Mouse (Mus musculus) cortical plate, adult 2 months (tissue): ENCODE data around the gene Rgs6. TPM values are rescaled to one million over a fixed set of nuclear protein-coding genes. Genes with fewer than 3 reads are reported as not detected.

Experiments used
- H3K27ac ChIP-seq: fragments of 200-500 bp; 2 replicates; pipeline ENCODE4 v1.5.1; 2012; ENCODE audit warnings: low read length, control low read depth, inconsistent platforms; ENCODE audit not compliant: insufficient read depth
- H3K4me1 ChIP-seq: fragments of 200-500 bp; 2 replicates; pipeline ENCODE4 v1.6.1; 2011; ENCODE audit warnings: low read length; ENCODE audit not compliant: control insufficient read depth, insufficient read depth
- H3K4me3 ChIP-seq: fragments of 200-500 bp; 2 replicates; pipeline ENCODE4 v1.5.1; 2011; ENCODE audit warnings: mild to moderate bottlenecking, low read length, control low read depth; ENCODE audit not compliant: insufficient read depth
- CTCF ChIP-seq: fragments of 200-500 bp; IDR thresholded peaks from 2 replicates; pipeline ENCODE4 v1.5.1; 2011; ENCODE audit warnings: mild to moderate bottlenecking, control low read depth, low read length; ENCODE audit not compliant: insufficient read depth; ENCODE audit errors: extremely low read depth
- POLR2A ChIP-seq: fragments of 200-500 bp; IDR thresholded peaks from 2 replicates; pipeline ENCODE4 v1.6.1; 2011; ENCODE audit warnings: mild to moderate bottlenecking, low read length, control low read depth; ENCODE audit not compliant: insufficient read depth; ENCODE audit errors: extremely low read depth
- polyA plus RNA-seq: library from polyadenylated mRNA; depleted of rRNA; stranded (reverse); fragments of >200 nt; gene quantifications from 2 replicates; pipeline ENCODE4 v1.2.3, GENCODE M21; 2012

Gene Rgs6
- polyA plus RNA-seq, 1 experiment: 40.0 TPM

- TF ChIP-seq POLR2A (no peak), CTCF (no peak)
- no peak overlapping the region for H3K4me3 ChIP-seq
- peaks cover 12% of the 10 kb centered on the region for H3K4me1 ChIP-seq
- no peak overlapping the region for H3K27ac ChIP-seq
Observed at GRCm38 (mm10) chr12:83000957-83001356, 412.9 kb downstream of the Rgs6 start.

- Histone ChIP-seq H3K4me3 (0 out of 2 replicates have a peak overlapping the region, but pooled peaks have one; percentile 1), H3K4me1 (peaks cover 7% of the 10 kb centered on the region), H3K27ac (no peak overlapping the region)
- TF ChIP-seq CTCF (no peak), POLR2A (peak; percentile 54; the same call in 1 of the 2 replicates)
Observed at GRCm38 (mm10) chr12:83004014-83004682, 416.1 kb downstream of the Rgs6 start.

GRCm38 (mm10) chr12:83011056-83011565 is 423.0 kb downstream of the Rgs6 start:
- no peak overlapping the region for H3K4me3 ChIP-seq
- H3K27ac ChIP-seq: no peak overlapping the region
- TF ChIP-seq POLR2A: no peak
- TF ChIP-seq CTCF: no peak
- peaks cover 2% of the 10 kb centered on the region for H3K4me1 ChIP-seq

- TF ChIP-seq CTCF (no peak), POLR2A (no peak)
- Histone ChIP-seq H3K27ac (no peak overlapping the region), H3K4me1 (peaks cover 2% of the 10 kb centered on the region), H3K4me3 (no peak overlapping the region)
Observed at GRCm38 (mm10) chr12:83013918-83014691, 426.0 kb downstream of the Rgs6 start.

GRCm38 (mm10) chr12:83014848-83015247 is 426.8 kb downstream of the Rgs6 start:
- H3K4me1 ChIP-seq: peaks cover 2% of the 10 kb centered on the region
- TF ChIP-seq POLR2A (no peak), CTCF (peak; percentile 55)

GRCm38 (mm10) chr12:83015366-83015765 is 427.3 kb downstream of the Rgs6 start:
- peaks cover 2% of the 10 kb centered on the region for H3K4me1 ChIP-seq
- TF ChIP-seq CTCF: no peak
- no peak for TF ChIP-seq POLR2A
- no peak overlapping the region for H3K27ac ChIP-seq
- no peak overlapping the region for H3K4me3 ChIP-seq

More at GRCm38 (mm10) chr12:83014848-83015247, 426.8 kb downstream of the Rgs6 start:
- Histone ChIP-seq H3K27ac (no peak overlapping the region), H3K4me3 (no peak overlapping the region)

GRCm38 (mm10) chr12:83016486-83016885 is 428.4 kb downstream of the Rgs6 start:
- peaks cover 2% of the 10 kb centered on the region for H3K4me1 ChIP-seq
- no peak overlapping the region for H3K27ac ChIP-seq
- TF ChIP-seq POLR2A (no peak), CTCF (no peak)
- H3K4me3 ChIP-seq: no peak overlapping the region

GRCm38 (mm10) chr12:83018005-83018404 is 429.9 kb downstream of the Rgs6 start:
- Histone ChIP-seq H3K4me1 (no peaks in the 10 kb centered on the region; the same call in 1 of the 2 replicates), H3K4me3 (no peak overlapping the region), H3K27ac (no peak overlapping the region)
- TF ChIP-seq CTCF (peak; percentile 85), POLR2A (no peak)

GRCm38 (mm10) chr12:83026985-83027384 is 438.9 kb downstream of the Rgs6 start:
- H3K4me3 ChIP-seq: no peak overlapping the region
- no peak overlapping the region for H3K27ac ChIP-seq
- TF ChIP-seq POLR2A: no peak
- TF ChIP-seq CTCF: peak; percentile 29; the same call in 1 of the 2 replicates
- H3K4me1 ChIP-seq: no peaks in the 10 kb centered on the region
